Mouse (Mus musculus) adrenal gland, postnatal 25 days (tissue): ENCODE measurements around the gene Spata32. TPM values are rescaled to one million over a fixed set of nuclear protein-coding genes. Genes with fewer than 3 reads are reported as not detected.
A peak's percentile ranks its signal among the peaks of the same experiment; 100 is the strongest.

Experiments used
- DNase-seq: peaks from one replicate; pipeline ENCODE4 v3.0.0; 2021; ENCODE audit warnings: mixed read lengths
- long read RNA-seq: library from polyadenylated mRNA; stranded (forward); transcript quantifications from one replicate; pipeline ENCODE4 v2.0.0, GENCODE M21; 2021
- total RNA-seq: library from RNA; stranded (reverse); gene quantifications from 2 replicates; pipeline ENCODE4 v1.2.3, GENCODE M21; 2021

Spata32 gene
- not detected in 2 replicates for total RNA-seq
- long read RNA-seq: 0 reads

DNA sequence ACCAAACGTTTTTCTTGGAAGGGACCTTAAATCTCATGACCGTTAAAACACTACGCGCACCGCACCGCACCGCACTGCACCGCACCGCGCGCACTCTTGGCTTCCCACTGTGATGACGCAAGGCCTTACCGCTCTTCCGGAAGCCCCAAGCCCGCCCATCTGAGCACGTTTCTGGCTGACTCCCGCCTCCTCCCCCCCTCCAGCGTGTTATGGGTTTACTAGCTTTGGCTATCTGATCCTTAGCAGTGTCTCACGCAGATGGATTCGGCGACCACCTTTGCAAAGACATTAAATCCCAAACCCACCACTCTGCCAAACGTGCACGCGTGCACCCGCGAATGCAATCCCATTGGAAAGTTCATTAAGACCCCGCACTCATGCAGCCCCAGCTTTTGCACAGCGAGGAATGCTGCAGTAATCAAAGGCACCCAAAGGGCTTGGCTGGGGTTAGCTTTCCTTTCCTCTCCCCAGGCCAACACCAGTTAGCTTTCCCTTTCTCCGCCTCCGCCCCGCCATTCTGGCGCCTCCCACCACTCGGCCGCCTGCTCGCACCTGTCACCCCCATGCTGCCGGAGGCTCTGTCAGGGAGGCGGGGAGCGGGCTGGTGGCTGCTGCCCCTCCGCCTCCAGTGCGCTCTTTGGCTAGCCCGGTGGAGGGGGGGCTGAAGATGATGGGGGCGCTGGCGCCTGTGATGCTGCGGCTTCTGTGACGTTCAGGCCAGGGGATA is at the start of gene Spata32:
TSS of gene Spata32 (minus strand) at position 643 of the 727 bp plus-strand sequence.
- peak; percentile 69 for DNase-seq

DNA sequence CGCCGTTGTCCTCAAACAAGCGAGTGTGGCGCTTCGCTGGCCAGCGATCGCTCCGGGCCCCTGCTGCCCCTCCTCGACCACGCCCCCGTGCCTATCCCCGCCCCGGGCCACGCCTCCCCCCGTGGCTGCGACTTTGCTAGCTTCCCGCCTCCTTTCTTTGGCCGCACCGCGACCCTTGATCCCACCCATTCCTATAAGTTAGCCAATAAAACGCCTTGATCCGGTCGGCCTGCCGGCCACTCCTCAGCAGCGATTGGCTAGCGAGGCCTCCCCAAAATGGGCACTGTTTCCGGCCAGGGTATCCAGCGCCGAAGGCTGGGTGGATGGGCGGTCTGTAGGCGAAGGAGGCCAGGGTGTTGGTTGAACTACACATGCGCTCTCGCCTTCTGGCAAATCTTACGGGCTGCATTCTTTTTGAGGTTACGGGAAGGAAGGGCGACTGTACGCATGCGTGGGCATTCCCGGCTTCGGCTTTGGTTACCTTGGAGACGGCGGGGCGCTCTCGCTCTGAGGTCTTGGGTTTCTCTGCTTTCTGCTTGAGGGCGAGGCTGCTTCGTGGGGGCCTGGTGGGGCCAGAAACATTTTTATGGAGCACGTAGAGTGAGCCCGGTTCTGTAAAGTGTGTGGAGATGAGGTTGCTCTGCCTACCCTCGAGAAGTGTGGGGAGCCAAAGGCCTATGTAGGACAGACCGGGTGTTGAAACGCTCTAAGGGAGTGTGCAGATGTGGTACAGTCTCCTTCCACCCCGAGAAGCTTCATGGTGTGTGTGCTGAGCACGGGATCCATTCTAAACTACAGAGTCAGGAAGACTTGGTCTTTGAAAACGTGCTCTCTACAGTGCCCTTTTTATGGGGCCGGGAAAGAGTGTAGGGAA is 49.4 kb upstream of the Spata32 start, which contains the start of gene Map3k14:
TSS of gene Map3k14 (minus strand) at position 127 of the 874 bp plus-strand sequence.
- DNase-seq: peak; percentile 100

DNA sequence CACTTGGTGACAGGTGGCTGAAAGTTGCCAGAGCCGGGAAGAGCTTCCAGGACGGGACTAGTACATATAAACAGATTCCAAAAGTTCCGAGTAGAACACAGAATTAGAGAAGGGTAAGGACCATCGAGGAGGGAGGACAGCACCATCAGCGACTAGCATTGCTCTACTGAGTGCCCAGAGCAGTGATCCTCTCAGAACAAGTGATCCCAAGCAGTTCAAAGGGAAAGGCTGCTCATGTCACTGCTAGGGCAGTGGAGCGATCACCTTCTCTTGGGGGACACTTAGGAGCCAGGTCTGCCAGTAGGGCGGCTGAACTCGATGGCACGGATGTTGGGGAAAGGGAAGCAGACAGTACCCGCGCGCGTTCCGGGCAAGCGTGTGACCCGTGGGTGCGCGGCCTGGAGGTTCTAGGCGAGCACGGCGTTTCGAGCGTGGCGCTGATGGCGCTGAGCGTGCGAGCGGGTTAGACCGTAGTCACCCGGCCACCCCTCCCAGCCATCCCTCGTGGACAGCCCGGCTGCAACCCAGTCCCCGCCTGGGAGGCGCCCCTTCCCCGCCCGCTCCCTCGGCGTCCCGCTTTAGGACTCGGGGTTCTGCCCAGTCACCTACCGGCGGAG is 48.6 kb upstream of the Spata32 start:
- no peak for DNase-seq

DNA sequence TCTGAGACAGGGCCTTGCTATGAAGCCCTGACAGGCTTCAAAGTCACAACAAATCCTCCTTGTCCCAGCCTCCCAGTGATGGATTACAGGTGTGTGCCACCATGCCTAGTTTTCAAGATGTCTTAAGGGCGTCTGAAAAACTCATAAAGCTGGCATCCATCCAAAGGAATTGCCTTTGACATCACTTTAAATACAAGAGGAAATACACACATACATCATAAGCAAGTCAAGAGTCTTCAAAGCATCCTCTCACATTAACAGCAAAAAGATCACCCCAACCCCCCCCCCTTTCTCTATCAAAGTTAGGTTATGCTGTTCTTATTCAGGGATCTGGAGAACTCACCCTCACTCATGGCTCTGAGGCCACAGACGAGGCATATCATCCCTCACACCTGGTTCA is 47.6 kb upstream of the Spata32 start:
- no peak for DNase-seq

DNA sequence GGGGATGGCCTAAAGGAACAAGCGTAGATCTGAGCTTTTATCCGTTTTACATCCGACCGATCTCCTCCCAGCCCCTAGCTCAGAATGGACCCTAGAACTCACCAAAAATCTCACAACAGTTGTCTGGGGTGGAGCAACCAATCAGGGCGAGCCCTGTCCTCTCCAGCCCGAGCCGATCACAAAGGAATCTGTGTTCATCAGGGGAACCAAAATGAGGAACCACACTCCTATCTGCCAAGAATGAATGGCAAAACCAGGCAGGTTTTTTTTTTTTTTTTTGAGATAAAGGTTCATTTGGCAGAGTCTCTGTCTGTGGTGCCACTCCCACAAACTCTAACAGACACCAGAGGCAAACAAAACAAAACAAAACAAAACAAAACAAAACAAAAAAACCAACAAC is 47.0 kb upstream of the Spata32 start:
- no peak for DNase-seq

DNA sequence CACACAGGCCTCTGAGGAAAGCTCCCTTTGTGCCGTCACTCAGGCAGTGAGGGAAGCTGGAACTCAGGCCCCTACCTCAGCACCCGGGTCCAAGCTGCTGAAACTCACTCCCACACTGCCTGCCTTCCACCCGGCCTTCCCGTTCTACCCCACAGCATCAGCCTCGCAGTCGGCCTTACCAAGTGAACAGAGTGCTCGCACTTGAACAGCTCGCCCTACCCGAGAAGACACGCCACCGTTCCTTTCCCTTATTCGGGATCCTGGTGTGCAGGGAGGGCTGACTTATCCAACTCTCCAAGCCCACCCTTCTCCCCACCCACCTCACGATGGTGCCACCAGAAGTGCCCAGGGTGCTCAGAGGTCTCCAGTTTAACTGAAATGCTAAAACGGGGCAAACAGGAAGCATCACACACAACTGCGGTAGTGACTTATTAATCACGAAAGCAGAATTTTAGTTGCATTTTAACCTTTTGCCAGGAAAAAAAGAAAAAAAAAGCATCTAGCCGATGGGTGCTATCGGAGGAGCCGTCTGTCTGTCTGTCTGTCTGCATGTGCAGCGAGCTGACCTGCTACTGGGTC is 46.3 kb upstream of the Spata32 start:
- DNase-seq: no peak

DNA sequence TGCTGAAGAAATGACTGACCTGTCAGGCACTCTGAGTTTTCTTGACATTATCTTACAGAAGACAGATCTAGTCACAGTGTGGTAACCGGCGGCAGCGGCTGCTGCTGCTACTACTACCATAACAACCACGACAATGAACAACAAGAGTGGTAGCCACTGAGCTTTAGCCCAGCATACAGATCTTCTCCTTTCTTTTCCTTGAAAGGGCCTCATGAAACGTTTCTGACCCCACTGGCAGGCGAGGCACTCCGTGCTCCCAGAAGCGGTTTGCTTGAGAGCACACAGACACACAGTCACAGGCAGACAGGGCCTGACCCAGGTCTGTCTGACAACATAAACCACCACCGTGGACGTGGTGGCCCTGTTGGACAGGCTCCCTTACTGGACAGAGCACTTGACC is 45.3 kb upstream of the Spata32 start:
- no peak for DNase-seq

DNA sequence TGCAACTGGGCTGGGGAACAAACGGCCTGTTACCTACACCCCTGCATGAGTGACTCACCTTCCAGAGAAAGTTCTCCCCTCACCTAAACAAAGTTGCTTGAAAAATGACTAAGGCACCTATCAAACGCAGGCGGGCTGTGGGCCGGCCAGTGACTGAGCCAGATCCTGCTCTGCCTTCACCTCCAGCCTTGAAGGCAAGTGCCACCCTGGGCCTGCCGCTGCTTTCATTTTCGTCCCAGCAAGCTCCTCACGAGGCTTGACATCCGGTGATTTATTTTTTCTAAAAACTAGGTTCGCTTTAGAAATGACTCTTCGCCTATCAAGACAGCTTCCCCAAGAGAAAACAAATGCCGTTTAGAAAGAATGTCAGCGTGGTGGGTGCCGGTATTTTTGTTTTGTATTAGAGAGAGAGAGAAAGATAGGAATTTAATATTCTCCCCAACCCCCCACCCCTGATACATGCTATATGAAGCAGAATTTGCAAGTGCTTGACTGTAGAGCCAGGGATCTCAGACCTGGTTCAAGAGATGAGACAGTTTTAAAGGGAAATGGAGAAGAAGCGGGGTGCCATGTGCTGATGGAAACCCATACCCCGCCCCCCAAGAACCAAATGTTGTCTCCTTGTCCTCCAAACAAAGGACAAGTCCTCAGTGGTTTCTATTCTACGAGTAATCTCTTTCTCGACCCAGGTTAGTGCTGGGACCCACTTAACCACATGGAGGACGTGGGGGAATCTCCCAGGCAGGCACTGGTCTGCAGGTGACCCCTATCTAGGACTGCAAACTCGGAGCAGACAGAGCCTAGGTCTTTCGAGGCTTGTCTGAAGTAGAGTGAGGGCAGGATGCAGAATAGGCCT is 44.4 kb upstream of the Spata32 start:
- peak; percentile 63 for DNase-seq

DNA sequence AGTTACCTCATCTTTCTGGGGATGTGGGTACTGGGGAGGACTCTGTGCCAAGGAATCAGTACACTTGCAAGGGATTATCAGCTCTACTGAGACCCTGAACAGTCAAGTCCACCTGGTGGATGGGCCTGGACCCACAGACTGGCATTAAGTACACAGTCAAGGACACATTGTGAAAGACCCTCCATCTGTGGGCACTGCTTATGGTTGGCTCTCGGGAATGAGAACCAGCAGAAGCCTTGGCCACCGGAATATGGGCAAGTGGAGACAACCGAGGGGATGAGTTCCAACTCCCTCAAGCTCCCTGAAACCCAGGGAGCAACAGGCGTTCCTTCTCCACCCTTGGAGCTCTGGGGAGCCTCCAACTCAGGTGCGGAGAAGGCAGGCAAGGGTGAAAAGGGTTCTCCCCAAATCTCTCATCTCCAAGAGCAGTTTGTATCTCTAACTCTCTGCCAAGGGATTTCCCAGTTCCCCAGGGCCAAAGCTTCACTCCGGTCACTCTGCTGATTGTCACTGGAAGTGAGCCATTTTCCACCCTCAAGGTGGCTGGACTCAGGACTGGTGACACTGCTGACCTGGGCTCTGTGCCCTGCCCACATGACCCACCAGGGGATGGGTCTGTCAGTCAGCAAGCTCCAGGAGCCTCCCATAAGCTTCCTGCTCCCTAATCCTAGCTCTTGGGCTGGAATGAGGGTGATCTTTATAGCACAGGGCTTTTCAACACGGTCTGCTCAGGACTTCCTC is 43.6 kb upstream of the Spata32 start:
- peak; percentile 35 for DNase-seq

DNA sequence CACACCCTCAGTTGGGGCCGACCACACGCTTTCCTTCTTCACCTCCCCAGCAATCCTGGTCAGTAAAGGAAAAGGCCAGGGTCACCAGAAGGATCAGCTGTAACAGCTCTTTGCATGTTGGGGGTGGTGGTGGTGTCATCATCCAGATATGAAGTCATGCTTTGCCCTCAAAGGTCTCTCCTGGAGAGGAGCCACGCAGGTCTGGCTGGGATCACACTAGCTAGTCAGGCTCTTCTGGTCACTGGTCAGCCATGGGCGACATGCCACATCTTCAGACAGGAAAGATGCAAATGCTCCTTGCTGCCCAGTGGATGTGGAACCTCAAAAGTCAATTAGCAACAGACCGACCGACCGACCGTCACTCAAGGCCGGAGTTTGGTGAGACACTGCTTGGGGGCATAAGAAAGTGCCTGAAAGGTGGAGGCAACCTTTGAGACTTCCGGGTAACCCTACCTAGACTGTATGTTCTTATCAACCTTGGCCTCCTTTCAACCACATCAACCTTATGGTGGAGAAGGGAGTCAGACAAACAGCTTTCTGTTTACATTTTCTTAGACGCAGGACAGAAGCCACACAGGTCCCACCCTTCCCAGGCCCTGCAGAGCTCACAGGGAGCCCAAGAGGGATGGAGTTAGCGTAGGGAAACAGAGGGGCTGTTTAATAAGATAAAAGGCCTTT is 42.4 kb upstream of the Spata32 start:
- no peak for DNase-seq

DNA sequence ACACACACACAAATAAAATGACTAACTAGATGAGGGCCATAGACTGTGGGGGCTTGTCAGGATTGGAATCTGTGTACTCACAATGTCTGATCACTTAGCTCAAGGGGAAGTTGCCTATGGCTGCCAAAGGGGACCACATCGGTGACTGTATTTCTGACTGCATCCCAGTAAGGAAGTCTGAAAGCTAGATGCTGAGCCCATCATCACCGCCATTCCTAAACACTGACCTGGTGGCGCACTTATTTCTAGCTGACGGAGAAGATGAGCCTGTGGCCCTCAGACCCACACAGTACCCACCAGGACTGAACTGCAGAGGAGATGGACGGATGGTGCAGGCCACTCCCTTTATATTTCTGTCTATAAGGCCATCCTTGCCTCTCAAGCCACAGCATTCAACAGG is 41.8 kb upstream of the Spata32 start:
- DNase-seq: no peak

DNA sequence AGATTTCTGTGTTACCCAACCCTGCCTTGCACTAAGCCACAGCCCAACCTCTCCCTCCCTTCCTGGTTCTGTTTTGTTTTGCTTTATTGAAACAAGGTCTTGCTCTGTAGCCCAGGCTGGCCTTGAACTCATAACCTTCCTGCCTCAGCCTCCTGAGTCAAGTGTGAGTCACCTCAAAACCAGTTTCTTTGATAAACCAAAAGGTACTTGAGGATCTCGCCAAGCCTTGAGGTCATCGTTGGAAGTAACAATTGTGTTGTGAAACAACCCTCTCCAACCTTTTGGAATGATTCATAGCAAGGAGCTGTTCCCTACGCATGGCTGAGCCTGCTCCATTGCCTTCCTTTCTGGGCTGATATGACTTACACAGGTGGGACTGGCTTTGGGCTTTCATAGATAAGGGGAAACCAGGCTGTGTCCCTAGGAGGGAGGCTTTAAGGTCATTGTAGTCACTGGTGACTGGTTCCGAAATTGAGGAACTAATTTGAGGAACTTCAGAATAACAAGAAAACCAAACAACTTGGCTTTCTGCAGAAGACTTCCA is 39.8 kb upstream of the Spata32 start:
- peak; percentile 26 for DNase-seq

DNA sequence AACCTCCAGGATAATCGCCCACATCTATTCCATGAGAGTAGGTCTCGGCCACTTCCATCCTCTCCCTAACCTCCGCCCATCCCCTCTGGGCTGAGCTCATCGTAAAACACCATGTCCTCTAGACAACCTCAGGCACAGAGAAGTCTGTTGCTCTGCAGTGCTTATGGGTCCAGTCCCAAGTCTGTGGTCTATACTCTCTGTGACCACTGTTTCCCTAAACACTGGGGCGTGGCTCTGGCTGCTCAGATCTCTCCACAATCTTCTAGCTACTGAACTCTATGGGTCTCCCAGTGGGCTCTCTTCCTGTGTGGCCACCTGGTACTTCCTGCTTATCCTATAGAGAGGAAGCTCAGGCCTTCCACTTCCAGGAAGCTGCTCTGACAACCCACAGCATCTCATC is 35.4 kb upstream of the Spata32 start:
- no peak for DNase-seq

DNA sequence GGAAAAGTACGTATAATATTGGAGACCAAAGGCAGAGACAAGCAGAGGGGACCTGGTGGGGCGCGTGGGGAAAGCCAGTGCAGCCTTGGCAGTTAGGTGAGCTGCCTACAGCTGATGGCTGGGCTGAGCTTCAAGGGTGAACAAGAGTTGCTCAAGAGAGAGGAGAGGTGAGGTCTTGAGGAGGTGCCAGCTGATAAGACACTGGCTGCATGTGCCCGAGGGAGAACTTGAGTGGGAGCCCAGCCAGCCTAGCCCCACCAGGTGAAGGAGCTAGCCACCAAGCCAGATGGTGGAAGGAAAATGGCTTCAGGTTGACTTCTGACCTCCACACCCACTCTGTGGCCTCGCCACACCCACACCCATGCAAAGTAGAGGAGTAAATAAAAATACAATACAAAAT is 34.1 kb upstream of the Spata32 start:
- no peak for DNase-seq

DNA sequence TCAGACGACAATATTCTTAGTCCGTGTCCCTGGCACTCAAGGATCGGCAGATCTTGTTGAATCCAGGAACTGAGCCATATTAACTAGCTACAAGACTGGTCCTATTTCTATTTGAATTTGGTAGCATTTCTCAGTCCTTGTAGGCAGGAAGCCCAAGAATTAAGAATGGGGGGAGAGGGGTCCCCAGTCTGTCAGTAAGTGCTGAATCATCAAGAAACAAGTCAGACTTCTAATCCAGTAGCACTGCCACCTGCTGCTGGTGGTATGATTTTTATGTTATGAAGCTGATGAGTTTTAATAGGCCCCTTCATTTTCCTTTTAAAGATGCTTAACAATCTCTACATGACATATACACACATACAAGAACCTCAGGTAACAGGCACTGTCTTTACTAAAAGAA is 32.1 kb upstream of the Spata32 start:
- no peak for DNase-seq

DNA sequence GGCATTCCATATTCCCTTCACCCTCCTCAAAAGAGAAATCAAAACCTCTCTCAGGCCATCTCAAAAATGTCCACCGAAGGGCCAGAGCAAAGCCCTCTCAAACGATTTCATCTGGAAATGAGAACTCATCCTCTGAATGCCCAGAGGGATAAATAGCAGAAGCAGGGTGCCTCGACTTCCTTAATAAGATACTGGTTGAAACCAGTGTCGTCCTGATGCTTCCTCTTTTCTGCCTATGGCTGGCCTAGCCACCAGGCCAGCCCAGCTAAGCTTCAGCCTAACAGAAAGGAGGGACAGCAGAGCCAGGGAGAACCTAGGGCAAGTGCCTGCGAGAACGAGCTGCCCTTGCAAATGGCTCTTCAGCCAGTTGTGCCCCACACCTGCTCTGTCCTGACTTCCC is 31.3 kb upstream of the Spata32 start:
- DNase-seq: no peak

DNA sequence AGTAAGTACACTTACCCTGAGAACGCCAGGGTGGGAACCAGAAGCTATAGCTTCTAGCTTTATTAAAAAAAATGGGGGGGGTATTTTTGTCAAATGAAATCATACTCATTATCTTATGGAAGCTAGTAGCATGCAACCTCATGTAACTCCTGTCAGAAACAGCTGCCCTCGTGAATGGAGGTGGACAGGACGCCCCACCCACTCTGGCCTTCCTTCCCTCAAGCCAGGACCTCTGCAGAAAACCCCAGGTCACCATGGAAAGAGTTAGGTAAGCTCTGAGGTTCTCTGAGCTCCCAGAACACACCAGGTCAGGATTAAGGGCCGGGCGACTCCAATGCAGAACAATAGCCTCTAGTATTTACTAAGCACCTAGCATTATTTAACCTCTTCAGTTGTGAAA is 30.6 kb upstream of the Spata32 start:
- no peak for DNase-seq

DNA sequence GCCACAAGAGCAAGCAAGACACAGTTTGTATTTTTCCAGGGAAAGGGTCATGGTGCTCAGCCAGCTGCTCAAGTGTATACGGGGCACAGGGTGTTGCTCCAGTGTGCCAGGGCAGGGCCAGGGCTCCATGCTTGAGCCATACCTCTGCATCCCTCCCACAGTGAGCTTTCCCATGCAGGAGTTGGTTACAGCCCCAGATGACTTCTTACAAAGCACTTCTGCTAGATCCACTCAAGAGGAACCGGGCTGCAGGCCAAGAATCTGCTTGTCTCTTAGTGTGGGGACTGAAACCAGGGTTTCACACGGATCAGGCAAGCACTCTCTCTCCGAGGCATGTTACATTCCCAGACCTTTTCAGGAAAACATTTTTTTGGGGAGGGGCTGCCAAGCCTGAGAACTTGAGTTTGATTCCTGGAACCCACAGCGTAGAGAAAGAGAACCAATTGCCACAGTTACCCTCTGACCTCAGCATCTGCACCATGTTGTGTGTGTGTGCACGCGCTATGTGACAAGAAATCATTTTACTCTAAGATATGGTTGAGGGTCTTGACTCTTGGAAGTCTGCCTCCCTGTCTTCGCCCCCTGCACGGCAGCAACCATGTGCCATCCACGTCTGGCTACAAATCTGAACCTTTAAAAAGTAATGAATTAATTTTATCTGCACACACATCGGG is 29.4 kb upstream of the Spata32 start:
- peak; percentile 77 for DNase-seq

DNA sequence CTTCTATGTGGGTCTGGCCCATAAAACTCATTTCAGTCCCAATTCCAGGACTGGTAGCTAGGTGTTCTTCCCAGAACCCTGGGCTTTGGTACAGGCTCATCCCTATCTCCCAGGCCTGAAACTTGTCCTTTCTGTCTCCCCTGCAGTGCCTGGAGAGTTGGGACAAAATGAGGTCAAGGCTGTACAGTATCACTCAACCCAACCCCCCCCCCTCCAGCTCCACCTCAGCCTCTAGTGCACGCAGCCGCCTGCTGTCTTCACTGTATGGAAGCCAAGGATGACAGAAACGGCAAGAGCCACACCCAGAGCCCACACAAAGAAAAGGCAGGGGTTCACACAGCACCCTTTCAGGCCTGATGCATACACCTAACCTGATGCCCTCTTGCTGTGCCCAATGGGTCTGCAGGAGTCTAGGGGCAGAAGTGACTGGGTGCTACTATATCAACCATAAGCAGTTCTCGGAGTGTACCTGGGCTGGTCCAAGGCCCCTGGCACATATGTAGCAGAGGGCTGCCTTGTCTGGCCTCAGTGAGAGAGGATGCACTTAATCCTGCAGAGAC is 28.6 kb upstream of the Spata32 start:
- no peak for DNase-seq
